Mouse (Mus musculus) heart, postnatal 0 days (tissue): Measurements from ENCODE around the gene 1700023F06Rik. TPM values are rescaled to one million over a fixed set of nuclear protein-coding genes. Genes with fewer than 3 reads are reported as not detected.

Source experiments
- ATAC-seq: fragments of 200-750 bp; cut with Nextera tagmentation; 2 replicates; pipeline ENCODE4 v1.8.0; 2017; ENCODE audit warnings: low read depth, moderate number of reproducible peaks, moderate library complexity; ENCODE audit not compliant: insufficient read depth
- DNase-seq: peaks from one replicate; pipeline ENCODE4 v3.0.0-alpha.2; 2016; ENCODE audit warnings: low spot score
- H3K27ac ChIP-seq: fragments of 300-500 bp; sonication (generic); 2 replicates; pipeline ENCODE4 v1.5.1; 2014; ENCODE audit warnings: low read depth, mild to moderate bottlenecking
- H3K27me3 ChIP-seq: fragments of 300-500 bp; sonication (generic); 2 replicates; pipeline ENCODE4 v1.6.1; 2014; ENCODE audit warnings: low read length, mixed read lengths; ENCODE audit not compliant: control insufficient read depth, insufficient read depth
- H3K36me3 ChIP-seq: fragments of 300-500 bp; sonication (generic); replicated peaks from 2 replicates; pipeline ENCODE4 v1.6.1; 2014; ENCODE audit warnings: low read length, mixed read lengths; ENCODE audit not compliant: control insufficient read depth, insufficient read depth
- H3K4me1 ChIP-seq: fragments of 300-500 bp; sonication (generic); 2 replicates; pipeline ENCODE4 v1.6.1; 2014; ENCODE audit warnings: antibody characterized with exemption; ENCODE audit not compliant: control insufficient read depth, insufficient read depth
- H3K4me2 ChIP-seq: fragments of 300-500 bp; sonication (generic); 2 replicates; pipeline ENCODE4 v1.6.1; 2014; ENCODE audit warnings: low read depth, mild to moderate bottlenecking, low read length, moderate library complexity
- H3K4me3 ChIP-seq: fragments of 300-500 bp; sonication (generic); 2 replicates; pipeline ENCODE4 v1.5.1; 2014; ENCODE audit warnings: low read depth, low read length
- H3K9ac ChIP-seq: fragments of 300-500 bp; sonication (generic); replicated peaks from 2 replicates; pipeline ENCODE4 v1.6.1; 2014; ENCODE audit warnings: low read depth, low read length, mixed read lengths
- H3K9me3 ChIP-seq: fragments of 300-500 bp; sonication (generic); replicated peaks from 2 replicates; pipeline ENCODE4 v1.6.1; 2016; ENCODE audit warnings: low read length; ENCODE audit not compliant: control insufficient read depth
- CTCF ChIP-seq: IDR thresholded peaks from 2 replicates; pipeline ENCODE4 v1.5.1; 2016; ENCODE audit warnings: antibody characterized with exemption, control low read depth, low read depth
- EP300 ChIP-seq: IDR thresholded peaks from 2 replicates; pipeline ENCODE4 v1.6.1; 2016; ENCODE audit warnings: antibody characterized with exemption, low read depth
- WGBS: fragments of 180-500 bp; shearing (Covaris S2); extraction: QIAGEN DNeasy Blood & Tissue Kit; methylation state at CpG from one replicate; pipeline ENCODE4 v1.1.7; 2014; 5-methylcytosine and 5-hydroxymethylcytosine counted together
- polyA plus RNA-seq: library from polyadenylated mRNA; unstranded; fragments of >200 nt; fragmentation: Nextera tagmentation; extraction: Ambion mirVana; gene quantifications from 2 replicates; pipeline ENCODE4 v1.2.1, GENCODE M21; 2015
- total RNA-seq: library from RNA; depleted of rRNA; stranded (reverse); fragments of >200 nt; gene quantifications from 2 replicates; pipeline ENCODE4 v1.2.3, GENCODE M21; 2014; ENCODE audit warnings: low replicate concordance

Gene 1700023F06Rik
- total and polyA plus RNA-seq, 2 experiments from 2014 or later = not detected

- TF ChIP-seq EP300 (no peak), CTCF (no peak)
Measured at GRCm38 (mm10) chr11:103198911-103199803, 9.2 kb downstream of the 1700023F06Rik start.

GRCm38 (mm10) chr11:103198339-103198738 is 10.0 kb downstream of the 1700023F06Rik start:
- DNase-seq = no peak
- peaks cover 70% of the 10 kb centered on the region for H3K27me3 ChIP-seq
- WGBS = 23% methylated on average over 16 of the region's 16 CpGs

More at GRCm38 (mm10) chr11:103198911-103199803, 9.2 kb downstream of the 1700023F06Rik start:
- H3K4me1 ChIP-seq = 0 out of 2 replicates have a peak, but pooled peaks cover 10% of the 10 kb centered on the region
- H3K9ac ChIP-seq = 0 out of 2 replicates have a peak overlapping the region, but pooled peaks have one; percentile 9
- H3K27me3 ChIP-seq = peaks cover 62% of the 10 kb centered on the region
- DNase-seq = no peak
- no peaks in the 10 kb centered on the region for H3K9me3 ChIP-seq
- H3K36me3 ChIP-seq = no peaks in the 10 kb centered on the region
- WGBS = 6% methylated on average over 58 of the region's 59 CpGs
- H3K4me2 ChIP-seq = peak overlapping the region; percentile 71
- peak overlapping the region; percentile 42 for H3K4me3 ChIP-seq
- peak; percentile 25; the same call in 1 of the 2 replicates for ATAC-seq
- no peak overlapping the region for H3K27ac ChIP-seq

GRCm38 (mm10) chr11:103197340-103197739 is 11.0 kb downstream of the 1700023F06Rik start:
- Histone ChIP-seq H3K36me3 (no peaks in the 10 kb centered on the region), H3K9me3 (no peaks in the 10 kb centered on the region), H3K27ac (no peak overlapping the region), H3K4me3 (no peak overlapping the region), H3K4me2 (no peak overlapping the region), H3K4me1 (0 out of 2 replicates have a peak, but pooled peaks cover 10% of the 10 kb centered on the region), H3K9ac (no peak overlapping the region), H3K27me3 (peaks cover 80% of the 10 kb centered on the region)
- ATAC-seq (no peak), DNase-seq (no peak)
- TF ChIP-seq EP300 (no peak), CTCF (no peak)
- 71% methylated on average over 4 of the region's 4 CpGs for WGBS

More at GRCm38 (mm10) chr11:103198339-103198738, 10.0 kb downstream of the 1700023F06Rik start:
- no peak overlapping the region for H3K9ac ChIP-seq
- H3K4me1 ChIP-seq = 0 out of 2 replicates have a peak, but pooled peaks cover 10% of the 10 kb centered on the region
- no peaks in the 10 kb centered on the region for H3K9me3 ChIP-seq
- H3K27ac ChIP-seq = no peak overlapping the region
- no peak overlapping the region for H3K4me3 ChIP-seq
- TF ChIP-seq EP300 = no peak
- no peak for TF ChIP-seq CTCF
- H3K4me2 ChIP-seq = no peak overlapping the region
- no peak for ATAC-seq
- no peaks in the 10 kb centered on the region for H3K36me3 ChIP-seq

DNA sequence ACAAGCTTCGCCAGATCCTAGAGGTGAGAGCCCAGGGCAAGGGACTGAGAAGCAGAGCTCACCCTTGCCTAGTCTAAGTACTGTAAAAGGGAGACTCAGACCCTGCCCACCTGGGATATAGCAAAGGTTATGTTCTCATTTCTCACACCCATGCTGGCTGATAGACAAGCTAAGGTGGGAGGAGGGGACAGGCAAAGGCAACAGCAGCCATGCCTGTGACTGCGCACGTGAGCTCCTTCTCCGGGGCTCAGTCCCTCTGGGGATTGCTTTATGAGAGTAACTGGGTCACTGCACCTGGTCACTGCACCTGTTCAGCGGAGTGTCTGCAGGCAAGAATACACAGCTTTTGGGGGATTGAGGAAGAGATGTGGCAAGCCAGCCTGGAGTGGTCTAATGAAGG is 12.7 kb downstream of the 1700023F06Rik start:
- WGBS = 85% methylated on average over 5 of the region's 5 CpGs
- Histone ChIP-seq H3K4me2 (no peak overlapping the region), H3K9ac (no peak overlapping the region), H3K9me3 (no peaks in the 10 kb centered on the region), H3K4me1 (0 out of 2 replicates have a peak, but pooled peaks cover 10% of the 10 kb centered on the region), H3K4me3 (no peak overlapping the region), H3K27me3 (peaks cover 95% of the 10 kb centered on the region), H3K36me3 (no peaks in the 10 kb centered on the region), H3K27ac (no peak overlapping the region)
- TF ChIP-seq EP300 (no peak), CTCF (no peak)
- DNase-seq = no peak
- ATAC-seq = no peak

DNA sequence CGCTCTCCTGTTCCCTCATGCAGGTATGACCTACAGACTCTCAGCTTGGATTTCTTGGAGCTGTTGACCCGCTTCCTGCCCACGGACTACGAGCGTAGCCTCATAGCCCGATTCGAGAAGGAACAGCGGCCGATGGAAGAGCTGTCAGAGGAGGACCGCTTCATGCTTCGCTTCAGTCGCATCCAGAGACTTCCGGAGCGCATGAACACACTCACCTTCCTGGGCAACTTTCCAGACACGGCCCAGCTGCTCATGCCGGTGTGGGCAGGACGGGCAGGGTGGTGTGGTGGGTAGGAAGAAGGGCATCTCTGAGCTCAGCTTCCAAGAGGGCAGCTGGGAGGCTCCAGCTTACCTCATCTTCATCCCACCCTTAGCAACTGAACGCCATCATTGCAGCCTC is 13.1 kb downstream of the 1700023F06Rik start:
- Histone ChIP-seq H3K9me3 (no peaks in the 10 kb centered on the region), H3K4me1 (0 out of 2 replicates have a peak, but pooled peaks cover 10% of the 10 kb centered on the region), H3K9ac (no peak overlapping the region), H3K4me2 (no peak overlapping the region), H3K36me3 (no peaks in the 10 kb centered on the region), H3K27me3 (peaks cover 93% of the 10 kb centered on the region), H3K27ac (no peak overlapping the region), H3K4me3 (no peak overlapping the region)
- 84% methylated on average over 18 of the region's 18 CpGs for WGBS
- TF ChIP-seq EP300 (no peak), CTCF (no peak)
- no peak for DNase-seq
- no peak for ATAC-seq
